Mouse (Mus musculus) hindbrain, embryonic 10.5 days (tissue): ENCODE results near the gene Zmym6. TPM values are rescaled to one million over a fixed set of nuclear protein-coding genes. Genes with fewer than 3 reads are reported as not detected.

Source experiments
- DNase-seq: peaks from one replicate; pipeline ENCODE4 v3.0.0-alpha.2; 2017; ENCODE audit warnings: low spot score
- H3K27ac ChIP-seq: fragments of 300-500 bp; sonication (generic); 2 replicates; pipeline ENCODE4 v1.5.1; 2016; ENCODE audit warnings: mild to moderate bottlenecking, moderate library complexity
- H3K27me3 ChIP-seq: fragments of 300-500 bp; sonication (generic); 2 replicates; pipeline ENCODE4 v1.6.1; 2016; ENCODE audit warnings: mild to moderate bottlenecking; ENCODE audit not compliant: poor library complexity, insufficient read depth, severe bottlenecking
- H3K36me3 ChIP-seq: fragments of 300-500 bp; sonication (generic); 2 replicates; pipeline ENCODE4 v1.6.1; 2016; ENCODE audit warnings: mild to moderate bottlenecking, moderate library complexity
- H3K4me1 ChIP-seq: fragments of 300-500 bp; sonication (generic); replicated peaks from 2 replicates; pipeline ENCODE4 v1.6.1; 2016; ENCODE audit warnings: mild to moderate bottlenecking
- H3K4me3 ChIP-seq: fragments of 300-500 bp; sonication (generic); 2 replicates; pipeline ENCODE4 v1.5.1; 2016; ENCODE audit warnings: mild to moderate bottlenecking, moderate library complexity
- H3K9me3 ChIP-seq: fragments of 300-500 bp; sonication (generic); 2 replicates; pipeline ENCODE4 v1.6.1; 2016; ENCODE audit warnings: mild to moderate bottlenecking, moderate library complexity
- WGBS: fragments of 180-500 bp; shearing (Covaris S2); methylation state at CpG from one replicate; pipeline ENCODE4 v1.1.7; 2016; 5-methylcytosine and 5-hydroxymethylcytosine counted together
- polyA plus RNA-seq: library from polyadenylated mRNA; unstranded; fragments of >200 nt; fragmentation: Nextera tagmentation; extraction: Ambion mirVana; gene quantifications from 2 replicates; pipeline ENCODE4 v1.2.1, GENCODE M21; 2016

Zmym6 gene
- polyA plus RNA-seq, 1 experiment from 2014 or later, result 21.6 TPM

DNA sequence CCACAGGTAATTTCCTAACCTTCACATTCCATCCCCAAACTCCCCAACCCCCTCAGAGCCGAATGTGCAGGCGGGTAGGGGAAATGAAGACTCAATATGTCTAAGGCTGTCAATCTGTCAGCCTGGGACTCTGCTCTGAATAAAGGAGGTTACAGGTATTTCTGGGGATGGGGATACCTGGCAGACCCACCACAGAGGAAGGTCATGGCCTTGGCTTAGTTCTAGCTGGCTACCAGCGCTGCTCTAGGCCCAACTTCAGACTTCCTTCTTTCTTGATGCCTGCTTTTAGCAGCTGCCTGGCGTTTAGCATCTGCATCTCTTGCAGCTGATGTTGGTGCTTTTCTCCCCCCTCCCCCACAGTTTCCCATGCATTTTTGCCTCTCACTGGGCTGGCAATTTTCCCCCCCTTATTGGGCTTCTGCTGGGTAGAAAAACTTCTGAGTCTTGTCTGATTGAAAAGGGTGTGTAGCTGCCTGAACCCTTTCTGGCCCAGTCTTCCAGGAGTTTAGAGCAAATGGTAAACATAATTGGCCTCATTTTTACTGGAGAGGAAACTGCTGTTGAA is 94.2 kb downstream of the Zmym6 start:
- no peak overlapping the region for H3K27ac ChIP-seq
- 55% methylated on average over 4 of the region's 4 CpGs for WGBS
- H3K4me1 ChIP-seq, result peaks cover 58% of the 10 kb centered on the region
- H3K27me3 ChIP-seq, result peaks cover 69% of the 10 kb centered on the region
- DNase-seq, result no peak
- no peaks in the 10 kb centered on the region for H3K9me3 ChIP-seq
- no peaks in the 10 kb centered on the region for H3K36me3 ChIP-seq
- H3K4me3 ChIP-seq, result no peak overlapping the region

DNA sequence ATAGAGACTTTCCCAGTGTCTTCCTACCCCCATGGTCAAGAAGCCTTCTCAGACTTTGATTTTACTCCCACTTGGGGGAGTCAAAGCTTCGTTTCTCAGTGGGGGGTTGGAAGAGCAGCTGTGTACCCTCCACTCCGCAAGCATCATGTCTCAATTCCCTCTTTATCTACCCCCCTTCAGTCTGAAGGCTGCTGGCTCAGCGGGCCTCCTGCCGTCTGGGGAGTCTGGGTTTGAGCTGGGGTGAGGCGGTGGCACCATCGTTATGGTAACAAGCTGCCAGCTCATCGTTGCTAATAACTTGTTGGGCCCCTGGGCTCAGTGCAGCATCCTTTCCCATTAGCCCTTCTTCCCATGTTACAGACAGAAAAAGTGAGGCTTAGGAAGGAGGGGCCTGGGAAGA is 94.9 kb downstream of the Zmym6 start:
- H3K4me1 ChIP-seq, result peaks cover 58% of the 10 kb centered on the region
- WGBS, result 19% methylated on average over 7 of the region's 7 CpGs
- H3K27ac ChIP-seq, result no peak overlapping the region
- DNase-seq, result no peak
- no peak overlapping the region for H3K4me3 ChIP-seq
- H3K36me3 ChIP-seq, result no peaks in the 10 kb centered on the region
- peaks cover 64% of the 10 kb centered on the region for H3K27me3 ChIP-seq
- H3K9me3 ChIP-seq, result no peaks in the 10 kb centered on the region

DNA sequence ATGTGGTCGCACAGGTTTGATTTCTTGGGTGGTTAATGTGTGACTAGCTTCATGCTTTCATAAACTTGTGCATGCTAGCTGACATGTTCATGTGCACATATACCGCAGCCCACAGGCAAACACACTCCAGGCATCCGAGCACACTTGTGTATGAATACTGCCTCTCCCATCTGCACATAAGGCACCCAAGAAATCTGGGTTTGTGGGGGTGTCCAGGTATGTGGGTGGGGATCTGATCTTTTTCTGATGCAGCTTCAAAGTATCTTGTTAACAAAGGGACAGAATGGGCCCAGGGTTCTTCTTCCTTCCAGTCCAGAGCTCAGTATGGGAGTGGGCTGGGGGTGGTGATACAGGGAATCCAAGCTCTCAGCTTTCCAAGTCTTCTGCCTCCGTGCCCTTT is 95.4 kb downstream of the Zmym6 start:
- peaks cover 57% of the 10 kb centered on the region for H3K4me1 ChIP-seq
- no peaks in the 10 kb centered on the region for H3K36me3 ChIP-seq
- DNase-seq, result no peak
- no peak overlapping the region for H3K27ac ChIP-seq
- no peaks in the 10 kb centered on the region for H3K9me3 ChIP-seq
- WGBS, result 67% methylated on average over 4 of the region's 4 CpGs
- H3K27me3 ChIP-seq, result peaks cover 62% of the 10 kb centered on the region
- H3K4me3 ChIP-seq, result no peak overlapping the region

DNA sequence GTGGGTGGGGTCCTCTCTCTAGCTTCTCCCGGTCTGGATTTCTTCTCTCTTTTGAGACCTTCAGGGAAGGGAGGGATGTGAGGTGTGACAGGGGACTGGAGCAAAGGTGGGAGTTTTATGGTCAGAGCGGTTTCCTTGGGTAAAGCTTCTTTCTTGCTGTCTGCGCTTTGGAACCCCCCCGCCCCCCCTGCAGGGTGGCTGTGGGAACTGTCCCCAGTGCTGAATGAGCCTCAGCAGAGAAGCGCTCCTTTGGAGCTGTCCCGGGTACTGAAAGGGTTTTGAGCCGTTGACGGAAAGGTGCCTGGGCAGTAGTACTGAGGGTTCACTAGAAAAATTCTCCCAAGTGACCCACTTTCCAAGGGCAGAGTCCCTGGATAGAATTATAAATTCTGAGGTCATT is 96.3 kb downstream of the Zmym6 start:
- H3K27me3 ChIP-seq, result peaks cover 61% of the 10 kb centered on the region
- peak; percentile 66 for DNase-seq
- no peaks in the 10 kb centered on the region for H3K36me3 ChIP-seq
- 3% methylated on average over 8 of the region's 8 CpGs for WGBS
- peaks cover 48% of the 10 kb centered on the region for H3K4me1 ChIP-seq
- no peaks in the 10 kb centered on the region for H3K9me3 ChIP-seq
- H3K4me3 ChIP-seq, result no peak overlapping the region
- H3K27ac ChIP-seq, result no peak overlapping the region

Other genes with a start within 250 kb of the Zmym6 start
- 24.3 and 27.3 TPM in 2 replicates for gene Zmym4, start 109.2 kb upstream of the Zmym6 start, polyA plus RNA-seq
- gene Sfpq, start 56.1 kb upstream of the Zmym6 start, polyA plus RNA-seq, result 103 and 116 TPM in 2 replicates
- 28.1 and 35.6 TPM in 2 replicates for gene Zmym1, start 16.2 kb upstream of the Zmym6 start, polyA plus RNA-seq
- gene Tmem35b, start 46.3 kb downstream of the Zmym6 start, polyA plus RNA-seq, result 17.0 and 17.1 TPM in 2 replicates
- 3.7 and 7.9 TPM in 2 replicates for gene Dlgap3, start 91.8 kb downstream of the Zmym6 start, polyA plus RNA-seq
- gene Smim12, start 166.4 kb downstream of the Zmym6 start, polyA plus RNA-seq, result 78.7 and 81.1 TPM in 2 replicates
- gene Gja4, start 236.7 kb downstream of the Zmym6 start, polyA plus RNA-seq, result 13.5 and 18.8 TPM in 2 replicates